Mouse (Mus musculus) left cerebral cortex, adult 11 months (tissue): ENCODE results near the gene Calhm3.
"Not testable (repeated sequence)": the region's sequence is repeated elsewhere in the genome, so short reads cannot be mapped to it uniquely, and the experiment has no call there.

Source experiments
- DNase-seq: peaks from one replicate; pipeline ENCODE4 v3.0.0; 2022; ENCODE audit warnings: low spot score

The Calhm3 gene

GRCm38 (mm10) chr19:47167617-47168214, 10.2 kb upstream of the Calhm3 start:
- no peak for DNase-seq

GRCm38 (mm10) chr19:47166758-47167157, 9.2 kb upstream of the Calhm3 start:
- no peak for DNase-seq

GRCm38 (mm10) chr19:47163176-47163744, 5.7 kb upstream of the Calhm3 start:
- DNase-seq = no peak

GRCm38 (mm10) chr19:47161669-47162068, 4.1 kb upstream of the Calhm3 start:
- no peak for DNase-seq

- no peak for DNase-seq
Observed at GRCm38 (mm10) chr19:47153767-47154166, 3.8 kb downstream of the Calhm3 start.

GRCm38 (mm10) chr19:47152062-47152369, 5.5 kb downstream of the Calhm3 start:
- DNase-seq = no peak

- DNase-seq = no peak
Observed at GRCm38 (mm10) chr19:47151332-47152061, 6.1 kb downstream of the Calhm3 start.

GRCm38 (mm10) chr19:47149854-47150253, 7.7 kb downstream of the Calhm3 start:
- DNase-seq = no peak

- no peak for DNase-seq
Observed at GRCm38 (mm10) chr19:47148267-47148847, 9.2 kb downstream of the Calhm3 start.

GRCm38 (mm10) chr19:47144154-47144553, 13.4 kb downstream of the Calhm3 start, which contains the start of gene Calhm1:
TSS of gene Calhm1 (minus strand) at chr19:47144254.
- no peak for DNase-seq

- DNase-seq = no peak
Observed at GRCm38 (mm10) chr19:47142438-47142837, 15.1 kb downstream of the Calhm3 start.

- not testable (repeated sequence) for DNase-seq
Observed at GRCm38 (mm10) chr19:47139611-47140010, 18.0 kb downstream of the Calhm3 start.

GRCm38 (mm10) chr19:47137771-47138421, 19.7 kb downstream of the Calhm3 start, which contains the start of gene Calhm2:
TSS of gene Calhm2 (minus strand) at chr19:47138294.
- no peak for DNase-seq

- DNase-seq = no peak
Observed at GRCm38 (mm10) chr19:47137051-47137581, 20.4 kb downstream of the Calhm3 start.

GRCm38 (mm10) chr19:47136170-47136569, 21.4 kb downstream of the Calhm3 start:
- no peak for DNase-seq

GRCm38 (mm10) chr19:47135568-47135967, 22.0 kb downstream of the Calhm3 start:
- no peak for DNase-seq

GRCm38 (mm10) chr19:47133161-47133560, 24.4 kb downstream of the Calhm3 start:
- no peak for DNase-seq

GRCm38 (mm10) chr19:47130551-47131125, 26.9 kb downstream of the Calhm3 start:
- no peak for DNase-seq

GRCm38 (mm10) chr19:47128835-47129234, 28.7 kb downstream of the Calhm3 start:
- DNase-seq = no peak

GRCm38 (mm10) chr19:47128164-47128563, 29.4 kb downstream of the Calhm3 start:
- no peak for DNase-seq

GRCm38 (mm10) chr19:47122802-47123201, 34.8 kb downstream of the Calhm3 start:
- DNase-seq = no peak

- no peak for DNase-seq
Observed at GRCm38 (mm10) chr19:47121054-47121453, 36.5 kb downstream of the Calhm3 start.
